Mouse (Mus musculus) kidney, embryonic 15.5 days (tissue): ENCODE results near the gene Cpz. TPM values are rescaled to one million over a fixed set of nuclear protein-coding genes. Genes with fewer than 3 reads are reported as not detected.

ENCODE experiments used
- ATAC-seq: fragments of 200-750 bp; cut with Nextera tagmentation; replicated peaks from 2 replicates; pipeline ENCODE4 v1.8.0; 2017; ENCODE audit warnings: moderate TSS enrichment; ENCODE audit not compliant: low FRiP score
- H3K27ac ChIP-seq: fragments of 300-500 bp; sonication (generic); 2 replicates; pipeline ENCODE4 v1.5.1; 2015; ENCODE audit warnings: mild to moderate bottlenecking, inconsistent platforms
- H3K27me3 ChIP-seq: fragments of 300-500 bp; sonication (generic); 2 replicates; pipeline ENCODE4 v1.6.1; 2015; ENCODE audit warnings: inconsistent platforms
- H3K36me3 ChIP-seq: fragments of 300-500 bp; sonication (generic); 2 replicates; pipeline ENCODE4 v1.6.1; 2015; ENCODE audit warnings: inconsistent platforms
- H3K4me1 ChIP-seq: fragments of 300-500 bp; sonication (generic); 2 replicates; pipeline ENCODE4 v1.6.1; 2015; ENCODE audit warnings: inconsistent platforms
- H3K4me2 ChIP-seq: fragments of 300-500 bp; sonication (generic); 2 replicates; pipeline ENCODE4 v1.6.1; 2015; ENCODE audit warnings: moderate library complexity, mild to moderate bottlenecking, inconsistent platforms
- H3K4me3 ChIP-seq: fragments of 300-500 bp; sonication (generic); replicated peaks from 2 replicates; pipeline ENCODE4 v1.5.1; 2015; ENCODE audit warnings: mild to moderate bottlenecking, inconsistent platforms
- H3K9ac ChIP-seq: fragments of 300-500 bp; sonication (generic); 2 replicates; pipeline ENCODE4 v1.6.1; 2015; ENCODE audit warnings: mild to moderate bottlenecking, inconsistent platforms
- H3K9me3 ChIP-seq: fragments of 300-500 bp; sonication (generic); replicated peaks from 2 replicates; pipeline ENCODE4 v1.6.1; 2016; ENCODE audit warnings: inconsistent platforms
- WGBS: fragments of 180-500 bp; shearing (Covaris S2); methylation state at CpG from one replicate; pipeline ENCODE4 v1.1.7; 2015; ENCODE audit warnings: mixed read lengths; 5-methylcytosine and 5-hydroxymethylcytosine counted together
- polyA plus RNA-seq: library from polyadenylated mRNA; unstranded; fragments of >200 nt; fragmentation: Nextera tagmentation; extraction: Ambion mirVana; gene quantifications from 2 replicates; pipeline ENCODE4 v1.2.1, GENCODE M21; 2015

The Cpz gene
- polyA plus RNA-seq, 1 experiment from 2014 or later = 7.2 TPM

DNA sequence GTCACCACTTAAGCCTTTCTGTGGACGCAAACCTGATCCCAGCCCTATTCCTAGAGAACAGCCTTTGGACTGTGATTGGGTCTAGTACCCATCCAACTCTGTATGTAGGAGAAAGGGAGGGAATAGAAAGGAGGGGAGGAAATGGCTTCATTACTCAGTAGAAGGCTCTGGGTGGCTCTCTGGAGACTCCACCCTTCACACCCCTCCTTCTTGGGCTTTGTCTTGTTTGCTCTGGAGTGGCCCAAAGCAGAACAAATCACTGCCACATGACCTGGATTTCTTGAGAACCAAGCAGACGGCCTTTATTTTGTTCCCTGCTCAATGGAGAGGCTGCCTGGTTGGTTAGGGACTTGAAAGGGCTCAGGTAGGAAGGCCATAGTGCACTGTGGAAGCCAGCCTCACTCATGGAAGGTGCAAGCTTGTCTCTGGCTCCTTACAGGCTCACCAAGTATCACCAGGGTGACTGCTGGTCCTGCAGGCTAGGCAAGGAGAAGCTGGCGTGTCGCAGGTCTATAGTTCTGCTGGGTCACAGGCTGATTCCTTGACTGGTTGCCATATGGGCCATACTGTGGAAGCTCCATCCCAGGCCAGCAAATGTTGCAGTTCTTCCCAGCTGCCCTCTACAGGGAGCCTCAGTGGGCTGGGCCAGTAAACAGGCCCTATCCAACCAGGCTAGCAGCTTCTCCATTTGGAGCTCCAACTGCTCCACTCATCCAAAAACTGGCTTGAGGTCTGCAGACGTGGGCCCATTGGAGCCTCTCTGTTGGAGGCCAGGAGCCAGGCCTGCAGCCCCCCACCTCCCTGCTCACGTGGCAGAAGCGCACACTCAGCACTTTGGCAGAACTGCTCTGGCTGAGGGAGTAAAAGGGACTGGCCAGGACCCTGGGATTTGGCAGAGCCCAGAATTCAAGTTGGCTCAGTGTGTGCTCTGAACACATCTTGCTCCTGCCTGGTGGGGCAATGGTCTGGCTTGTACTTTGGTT is 26.6 kb upstream of the Cpz start:
- Histone ChIP-seq H3K4me1 (no peaks in the 10 kb centered on the region), H3K4me3 (no peak overlapping the region), H3K27me3 (no peaks in the 10 kb centered on the region), H3K36me3 (peaks cover 19% of the 10 kb centered on the region), H3K27ac (no peak overlapping the region), H3K9me3 (no peaks in the 10 kb centered on the region), H3K4me2 (no peak overlapping the region), H3K9ac (no peak overlapping the region)
- ATAC-seq = 0 out of 2 replicates have a peak, but pooled peaks have one; percentile 33
- WGBS = 48% methylated on average over 7 of the region's 7 CpGs

DNA sequence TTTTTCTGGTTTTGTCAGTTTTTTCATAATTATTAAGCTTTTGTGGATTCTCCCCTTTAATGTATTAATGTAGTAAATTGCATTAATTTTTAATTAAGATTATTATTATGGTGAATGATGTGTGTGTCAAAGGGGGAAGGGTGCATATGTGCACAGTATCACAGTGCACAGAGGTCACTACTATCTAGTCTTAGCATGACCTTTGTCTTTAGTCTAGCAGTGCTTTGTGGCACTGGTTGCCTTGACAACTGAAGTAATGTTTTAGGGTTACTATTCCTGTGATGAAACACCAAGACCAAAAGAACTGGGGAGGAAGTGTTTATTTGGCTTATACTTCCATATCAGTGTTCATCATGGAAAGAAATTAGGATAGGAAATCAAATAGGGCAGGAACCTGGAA is 20.6 kb upstream of the Cpz start:
- Histone ChIP-seq H3K27me3 (peaks cover 9% of the 10 kb centered on the region; the same call in 1 of the 2 replicates), H3K4me1 (peaks cover 4% of the 10 kb centered on the region; the same call in 1 of the 2 replicates), H3K4me3 (no peak overlapping the region), H3K4me2 (no peak overlapping the region), H3K27ac (no peak overlapping the region), H3K9me3 (no peaks in the 10 kb centered on the region), H3K9ac (no peak overlapping the region), H3K36me3 (no peaks in the 10 kb centered on the region)
- ATAC-seq = no peak

DNA sequence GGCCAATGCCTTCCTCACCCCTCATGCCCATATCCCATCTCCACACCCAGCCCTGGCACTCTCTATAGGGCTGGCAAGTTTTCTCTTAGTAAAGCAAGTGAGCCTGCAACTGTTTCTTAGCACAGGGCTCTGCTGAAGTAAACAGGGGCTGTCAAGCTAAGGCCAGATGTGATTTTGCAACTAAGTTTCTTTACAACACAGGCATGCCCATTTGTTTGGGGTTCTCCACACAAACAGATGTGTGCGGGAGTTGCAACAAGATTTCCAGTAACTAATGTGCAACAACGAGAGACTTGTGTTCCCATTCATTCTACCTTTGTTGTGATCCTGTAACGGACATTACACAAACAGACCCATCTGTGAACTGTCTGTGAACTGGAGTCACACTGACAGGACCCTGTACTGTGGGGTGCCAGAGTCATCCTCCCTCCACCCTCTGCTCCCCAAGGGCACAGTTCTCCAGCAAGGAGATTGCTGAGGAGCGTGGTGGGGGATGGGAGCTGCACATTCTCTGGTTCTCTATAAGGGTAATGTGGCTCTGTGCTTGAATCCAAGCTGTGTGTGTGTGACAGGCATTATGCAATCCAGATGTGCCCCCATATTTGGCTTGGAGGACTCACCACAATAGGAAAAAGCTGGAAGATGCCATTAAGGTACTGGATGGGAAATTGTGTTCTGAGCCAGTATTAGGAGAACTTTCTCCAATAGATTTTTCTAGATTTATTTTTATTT is 15.7 kb upstream of the Cpz start:
- H3K4me1 ChIP-seq = peaks cover 18% of the 10 kb centered on the region
- H3K9me3 ChIP-seq = no peaks in the 10 kb centered on the region
- peak overlapping the region; percentile 64 for H3K27ac ChIP-seq
- peaks cover 6% of the 10 kb centered on the region; the same call in 1 of the 2 replicates for H3K27me3 ChIP-seq
- no peak for ATAC-seq
- H3K4me3 ChIP-seq = no peak overlapping the region
- H3K9ac ChIP-seq = no peak overlapping the region
- no peak overlapping the region for H3K4me2 ChIP-seq
- 64% methylated on average over 4 of the region's 4 CpGs for WGBS
- no peaks in the 10 kb centered on the region for H3K36me3 ChIP-seq

DNA sequence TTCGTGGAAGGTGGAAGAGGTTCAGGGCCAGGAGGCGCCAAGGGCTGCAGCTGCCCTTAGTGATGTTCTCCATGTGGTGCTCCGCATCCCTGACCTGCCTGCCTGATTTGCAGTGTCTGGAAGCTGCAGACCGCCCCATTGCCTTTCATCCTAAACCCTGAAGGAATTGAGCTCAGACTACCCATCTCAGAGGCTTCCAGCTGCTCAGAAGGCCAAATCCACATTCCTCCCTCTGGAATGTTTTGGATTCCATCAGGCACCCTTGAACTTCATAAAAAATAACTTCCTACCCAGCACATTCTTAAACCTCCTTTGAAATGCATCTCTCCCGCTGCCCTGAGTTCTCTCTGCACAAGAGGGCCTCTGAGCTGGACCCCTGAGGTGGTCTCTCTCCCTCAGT is 15.1 kb upstream of the Cpz start:
- Histone ChIP-seq H3K27me3 (peaks cover 5% of the 10 kb centered on the region; the same call in 1 of the 2 replicates), H3K4me1 (peaks cover 18% of the 10 kb centered on the region), H3K9me3 (no peaks in the 10 kb centered on the region), H3K27ac (peak overlapping the region; percentile 64), H3K36me3 (no peaks in the 10 kb centered on the region), H3K4me2 (no peak overlapping the region), H3K4me3 (no peak overlapping the region), H3K9ac (no peak overlapping the region)
- ATAC-seq = 0 out of 2 replicates have a peak, but pooled peaks have one; percentile 12
- WGBS = 47% methylated on average over 5 of the region's 5 CpGs

DNA sequence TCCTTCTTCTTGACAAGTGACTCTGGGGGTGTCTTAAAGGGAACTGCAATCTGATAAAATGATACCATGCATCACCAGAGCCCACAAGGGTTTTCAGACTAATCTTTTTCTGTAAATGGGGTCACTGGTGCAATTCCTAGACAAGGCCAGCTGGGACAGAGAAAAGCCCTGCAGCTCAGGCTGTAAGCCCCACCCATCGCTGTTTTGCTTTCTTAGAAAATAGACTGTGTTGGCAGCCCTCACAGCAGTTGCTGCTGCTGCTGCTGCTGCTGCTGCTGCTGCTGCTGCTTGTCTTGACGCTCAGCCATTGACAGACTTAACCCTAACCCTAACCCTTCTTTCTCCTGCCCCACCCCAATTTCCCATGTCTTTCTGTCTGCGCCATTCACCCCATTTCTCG is 14.1 kb upstream of the Cpz start:
- no peak for ATAC-seq
- peaks cover 5% of the 10 kb centered on the region; the same call in 1 of the 2 replicates for H3K27me3 ChIP-seq
- H3K4me3 ChIP-seq = no peak overlapping the region
- H3K9ac ChIP-seq = no peak overlapping the region
- no peaks in the 10 kb centered on the region for H3K36me3 ChIP-seq
- H3K4me2 ChIP-seq = no peak overlapping the region
- H3K4me1 ChIP-seq = peaks cover 18% of the 10 kb centered on the region
- H3K9me3 ChIP-seq = no peaks in the 10 kb centered on the region
- 53% methylated on average over 4 of the region's 4 CpGs for WGBS
- H3K27ac ChIP-seq = peak overlapping the region; percentile 64; the same call in 1 of the 2 replicates

DNA sequence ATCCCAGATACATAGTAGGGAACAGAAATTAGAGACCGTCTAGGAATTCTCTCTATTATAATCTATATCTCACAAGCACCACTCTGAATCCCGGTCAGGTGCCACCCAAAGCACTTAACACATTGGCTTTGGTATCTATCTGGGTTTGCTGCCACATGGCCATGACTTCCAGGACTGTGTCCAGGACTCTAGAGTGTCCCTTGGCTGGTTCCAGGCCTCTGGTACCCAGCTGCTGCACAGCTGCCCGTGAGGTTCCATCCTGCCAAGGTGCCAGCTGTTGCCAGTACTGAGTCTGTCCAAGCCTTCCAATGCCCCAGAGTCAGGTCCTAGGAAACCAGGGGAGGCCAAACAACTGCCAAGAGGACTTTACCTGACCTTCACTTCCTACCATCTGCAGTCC is 12.5 kb upstream of the Cpz start:
- 87% methylated on average over 3 of the region's 3 CpGs for WGBS
- Histone ChIP-seq H3K4me2 (no peak overlapping the region), H3K27me3 (peaks cover 5% of the 10 kb centered on the region; the same call in 1 of the 2 replicates), H3K4me3 (no peak overlapping the region), H3K9me3 (no peaks in the 10 kb centered on the region), H3K36me3 (no peaks in the 10 kb centered on the region), H3K27ac (no peak overlapping the region), H3K4me1 (peaks cover 18% of the 10 kb centered on the region), H3K9ac (no peak overlapping the region)
- ATAC-seq = no peak

DNA sequence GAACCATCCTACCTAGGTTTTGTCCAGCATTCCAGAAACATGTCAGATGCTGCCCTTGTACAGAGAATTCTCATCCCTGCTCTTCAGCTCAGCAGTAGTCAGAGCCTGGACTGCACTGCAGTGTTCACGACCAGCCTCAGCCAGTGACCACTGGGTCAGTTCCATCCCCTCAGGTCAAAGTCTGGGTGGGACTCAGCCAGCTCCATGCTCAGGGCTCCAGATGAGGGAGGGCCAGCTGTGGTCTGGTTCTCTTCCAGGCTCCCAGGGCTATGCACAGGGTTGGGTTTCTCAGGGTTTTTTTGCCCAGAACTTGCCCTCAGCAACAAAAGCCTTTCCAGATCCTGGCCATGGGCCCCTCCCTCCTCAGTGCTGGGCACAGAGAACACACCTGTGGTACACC is 12.0 kb upstream of the Cpz start:
- no peak for ATAC-seq
- peaks cover 5% of the 10 kb centered on the region; the same call in 1 of the 2 replicates for H3K27me3 ChIP-seq
- H3K4me3 ChIP-seq = no peak overlapping the region
- H3K27ac ChIP-seq = no peak overlapping the region
- H3K9me3 ChIP-seq = no peaks in the 10 kb centered on the region
- H3K4me1 ChIP-seq = peaks cover 18% of the 10 kb centered on the region
- H3K4me2 ChIP-seq = no peak overlapping the region
- H3K36me3 ChIP-seq = no peaks in the 10 kb centered on the region
- 56% methylated on average over 1 of the region's 1 CpGs for WGBS
- no peak overlapping the region for H3K9ac ChIP-seq

DNA sequence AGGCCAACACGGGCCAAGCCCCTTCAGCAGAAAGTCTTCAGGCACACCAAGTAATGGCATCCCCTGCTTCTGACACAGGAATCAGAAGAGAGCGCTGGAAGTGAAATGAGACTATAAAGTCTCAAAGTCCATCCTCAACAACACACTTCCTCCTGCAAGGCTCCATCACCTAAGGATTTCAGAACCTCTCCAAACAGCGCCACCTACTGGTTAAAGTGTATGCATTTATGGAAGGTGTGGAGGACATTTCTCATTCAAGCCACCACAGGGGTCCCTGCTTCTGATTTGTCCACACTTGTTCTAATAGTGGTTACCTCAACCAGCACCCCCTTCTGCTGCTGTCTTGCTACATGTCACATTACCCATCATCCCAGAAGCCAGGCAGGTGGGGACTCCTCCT is 10.8 kb upstream of the Cpz start:
- no peak overlapping the region for H3K27ac ChIP-seq
- H3K9me3 ChIP-seq = no peaks in the 10 kb centered on the region
- ATAC-seq = no peak
- H3K36me3 ChIP-seq = no peaks in the 10 kb centered on the region
- H3K4me1 ChIP-seq = peaks cover 15% of the 10 kb centered on the region
- H3K4me3 ChIP-seq = no peak overlapping the region
- no peak overlapping the region for H3K9ac ChIP-seq
- no peak overlapping the region for H3K4me2 ChIP-seq
- WGBS = 69% methylated on average over 3 of the region's 3 CpGs
- peaks cover under 1% of the 10 kb centered on the region; the same call in 1 of the 2 replicates for H3K27me3 ChIP-seq

DNA sequence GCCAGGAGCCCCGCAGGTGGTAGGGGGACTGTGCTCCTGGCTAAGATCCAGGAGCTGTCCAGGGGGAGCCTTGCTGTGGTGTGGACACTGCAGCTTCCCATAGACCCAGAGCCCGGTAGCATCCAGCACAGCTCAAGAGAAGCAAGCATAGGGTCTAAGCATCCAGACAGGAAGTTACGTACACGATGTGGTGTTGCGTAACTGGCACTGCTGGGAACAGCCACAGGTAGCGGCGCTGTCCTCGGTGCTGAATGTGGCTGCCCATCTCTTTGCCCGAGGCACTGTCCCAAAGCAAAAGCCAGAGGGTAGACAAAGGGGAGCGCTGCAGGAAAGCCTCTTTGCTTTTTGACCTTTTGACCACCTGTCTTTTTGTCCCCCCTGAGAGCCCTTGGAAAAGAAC is 6.1 kb upstream of the Cpz start:
- no peaks in the 10 kb centered on the region for H3K9me3 ChIP-seq
- ATAC-seq = 0 out of 2 replicates have a peak, but pooled peaks have one; percentile 47
- 12% methylated on average over 10 of the region's 10 CpGs for WGBS
- H3K9ac ChIP-seq = no peak overlapping the region
- H3K4me1 ChIP-seq = 0 out of 2 replicates have a peak, but pooled peaks cover under 1% of the 10 kb centered on the region
- H3K4me3 ChIP-seq = no peak overlapping the region
- peaks cover 3% of the 10 kb centered on the region; the same call in 1 of the 2 replicates for H3K27me3 ChIP-seq
- no peak overlapping the region for H3K27ac ChIP-seq
- no peak overlapping the region for H3K4me2 ChIP-seq
- no peaks in the 10 kb centered on the region for H3K36me3 ChIP-seq

DNA sequence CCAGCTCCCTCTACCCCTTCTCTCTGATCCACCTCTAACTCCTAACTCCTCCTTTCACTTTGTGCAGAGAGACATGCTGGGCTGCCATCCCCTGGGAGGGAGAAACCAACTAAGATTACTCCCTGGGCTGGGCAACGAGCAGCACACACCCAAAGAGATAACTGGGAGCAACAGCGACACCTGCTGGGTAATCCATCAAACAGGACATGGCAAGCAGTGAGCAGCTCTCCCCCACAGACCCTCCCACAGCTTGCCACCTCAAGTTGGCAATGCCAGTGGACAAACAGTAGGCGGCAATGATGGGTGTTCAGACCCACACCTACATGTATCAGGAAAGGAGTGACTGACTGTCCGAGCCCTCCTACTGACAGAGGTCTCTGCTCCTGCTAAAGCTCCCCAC is 4.9 kb upstream of the Cpz start:
- no peak overlapping the region for H3K4me2 ChIP-seq
- WGBS = 18% methylated on average over 4 of the region's 4 CpGs

DNA sequence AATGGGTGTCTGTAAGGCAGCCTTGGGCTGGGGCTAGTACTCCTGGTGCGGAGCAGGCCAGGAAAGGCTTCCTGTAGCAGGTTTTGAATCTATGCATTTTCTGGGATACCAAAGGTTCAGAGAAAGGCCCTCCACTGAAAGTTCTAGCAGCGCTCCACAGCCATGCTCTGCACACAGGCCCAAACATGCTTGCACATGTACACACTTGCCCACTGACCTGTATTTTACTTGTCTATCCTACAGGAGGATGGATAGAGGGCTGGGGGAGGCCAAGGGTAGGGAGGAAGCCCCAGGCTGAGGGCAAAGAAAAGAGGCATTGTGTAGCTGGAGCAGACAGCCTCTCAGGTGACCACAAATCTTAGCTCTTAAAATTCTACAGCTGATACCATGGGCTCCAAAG is 1.1 kb downstream of the Cpz start:
- H3K9me3 ChIP-seq = no peaks in the 10 kb centered on the region
- no peak overlapping the region for H3K4me3 ChIP-seq
- H3K4me1 ChIP-seq = peaks cover 20% of the 10 kb centered on the region
- H3K4me2 ChIP-seq = no peak overlapping the region
- H3K36me3 ChIP-seq = no peaks in the 10 kb centered on the region
- 80% methylated on average over 2 of the region's 2 CpGs for WGBS
- peaks cover 41% of the 10 kb centered on the region for H3K27me3 ChIP-seq
- H3K9ac ChIP-seq = no peak overlapping the region
- no peak overlapping the region for H3K27ac ChIP-seq
- no peak for ATAC-seq

More for the DNA sequence above, 4.9 kb upstream of the Cpz start:
- no peak overlapping the region for H3K27ac ChIP-seq
- H3K36me3 ChIP-seq = no peaks in the 10 kb centered on the region
- H3K4me3 ChIP-seq = no peak overlapping the region
- no peak for ATAC-seq
- H3K9me3 ChIP-seq = no peaks in the 10 kb centered on the region
- peaks cover 12% of the 10 kb centered on the region for H3K4me1 ChIP-seq
- no peak overlapping the region for H3K9ac ChIP-seq
- peaks cover 14% of the 10 kb centered on the region for H3K27me3 ChIP-seq

DNA sequence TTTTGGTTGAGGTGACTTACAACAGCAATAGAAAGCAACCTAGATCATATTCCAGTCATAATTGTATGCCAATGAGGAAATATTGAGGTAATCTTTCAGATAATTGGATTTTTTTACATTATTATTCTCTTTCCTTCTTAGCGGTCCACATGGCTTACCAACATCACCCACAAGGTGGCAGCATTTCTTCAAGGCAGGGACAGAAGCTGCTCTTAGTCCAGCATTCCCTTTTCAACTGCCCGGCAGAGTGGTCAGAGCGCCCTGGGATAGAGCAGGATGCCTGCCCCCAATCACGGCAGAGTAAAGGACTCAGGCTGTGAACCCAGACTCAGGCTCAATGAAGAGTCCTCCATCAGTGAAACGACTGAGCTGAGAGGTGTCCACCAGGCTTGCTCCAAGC is 1.8 kb downstream of the Cpz start:
- no peak overlapping the region for H3K27ac ChIP-seq
- peak; percentile 27; the same call in 1 of the 2 replicates for ATAC-seq
- H3K4me2 ChIP-seq = no peak overlapping the region
- H3K9ac ChIP-seq = no peak overlapping the region
- H3K9me3 ChIP-seq = no peaks in the 10 kb centered on the region
- H3K36me3 ChIP-seq = no peaks in the 10 kb centered on the region
- no peak overlapping the region for H3K4me3 ChIP-seq
- 2% methylated on average over 5 of the region's 5 CpGs for WGBS
- peaks cover 20% of the 10 kb centered on the region for H3K4me1 ChIP-seq
- H3K27me3 ChIP-seq = peaks cover 41% of the 10 kb centered on the region
